Mouse (Mus musculus) liver, postnatal 0 days (tissue): ENCODE measurements around the gene Sema6b.

Source experiments
- CTCF ChIP-seq: sonication (generic); IDR thresholded peaks from 2 replicates; pipeline ENCODE4 v1.5.1; 2016; ENCODE audit warnings: antibody characterized with exemption, low read depth
- EP300 ChIP-seq: IDR thresholded peaks from 2 replicates; pipeline ENCODE4 v1.6.1; 2016; ENCODE audit warnings: antibody characterized with exemption, low read depth, mild to moderate bottlenecking

DNA sequence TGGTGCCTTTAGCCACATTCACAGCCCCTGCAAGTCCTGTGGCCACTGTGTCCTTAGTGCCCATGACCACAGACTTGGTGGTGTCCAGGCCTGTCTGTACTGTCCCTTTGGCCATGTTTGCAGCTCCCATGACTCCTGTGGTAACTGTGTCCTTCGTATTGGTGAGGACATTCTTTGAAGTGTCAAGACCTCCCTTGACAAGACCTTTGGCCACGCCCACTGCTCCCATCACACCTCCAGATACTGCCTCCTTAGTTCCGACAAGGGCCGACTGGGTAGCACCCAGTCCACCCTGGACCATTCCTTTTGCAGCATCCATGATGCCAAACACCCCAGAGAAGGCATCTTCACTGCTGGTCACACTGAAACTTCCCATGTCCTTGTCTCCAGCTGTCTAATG is 33.2 kb downstream of the Sema6b start:
- TF ChIP-seq CTCF (no peak), EP300 (no peak)
